Mouse (Mus musculus): Measurements from ENCODE around the gene Snx1.

- no peak for TF ChIP-seq POU5F1 (IDR thresholded peaks at IDR 0.05; ENCODE audit: borderline replicate concordance, low read length)
- no peak for TF ChIP-seq CTCF (conservative IDR thresholded peaks at IDR 0.05; ENCODE audit: low read length)
- no peak for TF ChIP-seq NANOG (IDR thresholded peaks at IDR 0.05; ENCODE audit: borderline replicate concordance, low read length)
Observed at GRCm38 (mm10) chr9:66087062-66087461, 39.3 kb downstream of the Snx1 start.

Data from E14TG2a.4 (cell line).